Mouse (Mus musculus): ENCODE results near the gene Camk1g. TPM values are rescaled to one million over a fixed set of nuclear protein-coding genes. Genes with fewer than 3 reads are reported as not detected.

Gene Camk1g
- polyA plus RNA-seq, 1 experiment: 6.5 TPM

GRCm38 (mm10) chr1:193317159-193317559 is 52.9 kb downstream of the Camk1g start:
- Histone ChIP-seq H3K27ac (ENCODE audit: control insufficient read depth, insufficient read depth, low read depth, low read length) (peak overlapping the region; percentile 39), H3K27me3 (ENCODE audit: control insufficient read depth, insufficient read depth, low read length) (no peaks in the 10 kb centered on the region), H3K4me3 (ENCODE audit: control insufficient read depth, low read depth, low read length) (no peak overlapping the region), H3K36me3 (ENCODE audit: control insufficient read depth, insufficient read depth, low read length) (no peaks in the 10 kb centered on the region), H3K4me1 (ENCODE audit: control insufficient read depth, insufficient read depth, low read length) (no peaks in the 10 kb centered on the region; the same call in 1 of the 2 replicates)
- TF ChIP-seq POLR2A (IDR thresholded peaks at IDR 0.05; ENCODE audit: control insufficient read depth, low read depth, low read length) (no peak), CTCF (IDR thresholded peaks at IDR 0.05; ENCODE audit: control insufficient read depth, insufficient read depth, insufficient replicate concordance, low read depth, low read length) (no peak)

GRCm38 (mm10) chr1:193316358-193316750 is 53.7 kb downstream of the Camk1g start:
- Histone ChIP-seq H3K4me3 (ENCODE audit: control insufficient read depth, low read depth, low read length) (no peak overlapping the region), H3K27me3 (ENCODE audit: control insufficient read depth, insufficient read depth, low read length) (no peaks in the 10 kb centered on the region), H3K27ac (ENCODE audit: control insufficient read depth, insufficient read depth, low read depth, low read length) (peak overlapping the region; percentile 70), H3K36me3 (ENCODE audit: control insufficient read depth, insufficient read depth, low read length) (no peaks in the 10 kb centered on the region), H3K4me1 (ENCODE audit: control insufficient read depth, insufficient read depth, low read length) (no peaks in the 10 kb centered on the region; the same call in 1 of the 2 replicates)
- TF ChIP-seq CTCF (IDR thresholded peaks at IDR 0.05; ENCODE audit: control insufficient read depth, insufficient read depth, insufficient replicate concordance, low read depth, low read length) (no peak), POLR2A (IDR thresholded peaks at IDR 0.05; ENCODE audit: control insufficient read depth, low read depth, low read length) (no peak)

- Histone ChIP-seq H3K4me3 (ENCODE audit: control insufficient read depth, low read depth, low read length) (no peak overlapping the region), H3K27me3 (ENCODE audit: control insufficient read depth, insufficient read depth, low read length) (no peaks in the 10 kb centered on the region), H3K36me3 (ENCODE audit: control insufficient read depth, insufficient read depth, low read length) (no peaks in the 10 kb centered on the region), H3K4me1 (ENCODE audit: control insufficient read depth, insufficient read depth, low read length) (no peaks in the 10 kb centered on the region; the same call in 1 of the 2 replicates), H3K27ac (ENCODE audit: control insufficient read depth, insufficient read depth, low read depth, low read length) (no peak overlapping the region)
- TF ChIP-seq CTCF (IDR thresholded peaks at IDR 0.05; ENCODE audit: control insufficient read depth, insufficient read depth, insufficient replicate concordance, low read depth, low read length) (no peak), POLR2A (IDR thresholded peaks at IDR 0.05; ENCODE audit: control insufficient read depth, low read depth, low read length) (no peak)
Measured at GRCm38 (mm10) chr1:193315705-193316357, 54.3 kb downstream of the Camk1g start.

GRCm38 (mm10) chr1:193311596-193311995 is 58.5 kb downstream of the Camk1g start:
- Histone ChIP-seq H3K4me1 (ENCODE audit: control insufficient read depth, insufficient read depth, low read length) (no peaks in the 10 kb centered on the region), H3K27ac (ENCODE audit: control insufficient read depth, insufficient read depth, low read depth, low read length) (no peak overlapping the region), H3K27me3 (ENCODE audit: control insufficient read depth, insufficient read depth, low read length) (no peaks in the 10 kb centered on the region), H3K36me3 (ENCODE audit: control insufficient read depth, insufficient read depth, low read length) (no peaks in the 10 kb centered on the region), H3K4me3 (ENCODE audit: control insufficient read depth, low read depth, low read length) (no peak overlapping the region)
- TF ChIP-seq CTCF (IDR thresholded peaks at IDR 0.05; ENCODE audit: control insufficient read depth, insufficient read depth, insufficient replicate concordance, low read depth, low read length): no peak
- no peak for TF ChIP-seq POLR2A (IDR thresholded peaks at IDR 0.05; ENCODE audit: control insufficient read depth, low read depth, low read length)

- Histone ChIP-seq H3K27ac (ENCODE audit: control insufficient read depth, insufficient read depth, low read depth, low read length) (no peak overlapping the region), H3K36me3 (ENCODE audit: control insufficient read depth, insufficient read depth, low read length) (no peaks in the 10 kb centered on the region), H3K4me3 (ENCODE audit: control insufficient read depth, low read depth, low read length) (no peak overlapping the region), H3K4me1 (ENCODE audit: control insufficient read depth, insufficient read depth, low read length) (no peaks in the 10 kb centered on the region), H3K27me3 (ENCODE audit: control insufficient read depth, insufficient read depth, low read length) (no peaks in the 10 kb centered on the region)
- TF ChIP-seq CTCF (IDR thresholded peaks at IDR 0.05; ENCODE audit: control insufficient read depth, insufficient read depth, insufficient replicate concordance, low read depth, low read length) (no peak), POLR2A (IDR thresholded peaks at IDR 0.05; ENCODE audit: control insufficient read depth, low read depth, low read length) (no peak)
Measured at GRCm38 (mm10) chr1:193310519-193311085, 59.5 kb downstream of the Camk1g start.

- Histone ChIP-seq H3K36me3 (ENCODE audit: control insufficient read depth, insufficient read depth, low read length) (no peaks in the 10 kb centered on the region), H3K27me3 (ENCODE audit: control insufficient read depth, insufficient read depth, low read length) (no peaks in the 10 kb centered on the region), H3K27ac (ENCODE audit: control insufficient read depth, insufficient read depth, low read depth, low read length) (no peak overlapping the region), H3K4me3 (ENCODE audit: control insufficient read depth, low read depth, low read length) (no peak overlapping the region), H3K4me1 (ENCODE audit: control insufficient read depth, insufficient read depth, low read length) (no peaks in the 10 kb centered on the region)
- TF ChIP-seq POLR2A (IDR thresholded peaks at IDR 0.05; ENCODE audit: control insufficient read depth, low read depth, low read length) (no peak), CTCF (IDR thresholded peaks at IDR 0.05; ENCODE audit: control insufficient read depth, insufficient read depth, insufficient replicate concordance, low read depth, low read length) (no peak)
Measured at GRCm38 (mm10) chr1:193309785-193310518, 60.1 kb downstream of the Camk1g start.

- TF ChIP-seq POLR2A (IDR thresholded peaks at IDR 0.05; ENCODE audit: control insufficient read depth, low read depth, low read length) (no peak), CTCF (IDR thresholded peaks at IDR 0.05; ENCODE audit: control insufficient read depth, insufficient read depth, insufficient replicate concordance, low read depth, low read length) (no peak)
- H3K4me1 ChIP-seq (ENCODE audit: control insufficient read depth, insufficient read depth, low read length): no peaks in the 10 kb centered on the region
- H3K4me3 ChIP-seq (ENCODE audit: control insufficient read depth, low read depth, low read length): no peak overlapping the region
- no peak overlapping the region for H3K27ac ChIP-seq (ENCODE audit: control insufficient read depth, insufficient read depth, low read depth, low read length)
- H3K27me3 ChIP-seq (ENCODE audit: control insufficient read depth, insufficient read depth, low read length): no peaks in the 10 kb centered on the region
- H3K36me3 ChIP-seq (ENCODE audit: control insufficient read depth, insufficient read depth, low read length): no peaks in the 10 kb centered on the region
Measured at GRCm38 (mm10) chr1:193306832-193307231, 63.3 kb downstream of the Camk1g start.
